Mouse (Mus musculus) lung, postnatal 0 days (tissue): ENCODE results near the gene Pgc.

ENCODE experiments used
- CTCF ChIP-seq: IDR thresholded peaks from 2 replicates; pipeline ENCODE4 v1.5.1; 2016; ENCODE audit warnings: antibody characterized with exemption, mild to moderate bottlenecking
- EP300 ChIP-seq: IDR thresholded peaks from 2 replicates; pipeline ENCODE4 v1.6.1; 2016; ENCODE audit warnings: antibody characterized with exemption, mild to moderate bottlenecking, control low read depth

- TF ChIP-seq EP300 (no peak), CTCF (no peak)
Observed at GRCm38 (mm10) chr17:47767081-47767455, 40.4 kb downstream of the Pgc start.
